15 mouse cellular contexts compared by ENCODE assay signal in genomic region chr15:96655514-96655913, GRCm38 (mm10). TPM values are rescaled to one million over a fixed set of nuclear protein-coding genes. Genes with fewer than 3 reads are reported as not detected.
DNase-seq lines count a peak whose midpoint lies in the region; ATAC-seq and TF ChIP-seq lines count a peak whose summit lies in the region.
"Had no signal": no experiment of that assay in that cellular context is flagged by ENCODE, and none has a peak within 500 bp of the region (broad histone marks: within the 10 kb centered on the region; RNA-seq: fewer than 3 reads in every experiment).

No protein-coding gene starts in this region.

- H3K36me3 ChIP-seq in heart, embryonic 16.5 days (ENCODE audit: control insufficient read depth, insufficient read depth), result no peaks in the 10 kb centered on the region
- H3K36me3 ChIP-seq in heart, embryonic 12.5 days, result no peaks in the 10 kb centered on the region
- no peaks in the 10 kb centered on the region for H3K36me3 ChIP-seq in liver, embryonic 15.5 days (replicated peaks)
- no peaks in the 10 kb centered on the region for H3K36me3 ChIP-seq in splenic B cell, adult 2 months (ENCODE audit: control insufficient read depth, insufficient read depth, low read length, poor library complexity, severe bottlenecking)
- no peaks in the 10 kb centered on the region for H3K36me3 ChIP-seq in stomach, postnatal 0 days (ENCODE audit: control insufficient read depth, insufficient read depth, low read length)
- H3K36me3 ChIP-seq: embryonic facial prominence, embryonic 15.5 days; neural tube, embryonic 15.5 days had no signal

- H3K4me3 ChIP-seq in heart, embryonic 16.5 days (ENCODE audit: low read length), result no peak overlapping the region
- no peak overlapping the region for H3K4me3 ChIP-seq in heart, embryonic 12.5 days
- H3K4me3 ChIP-seq in liver, embryonic 15.5 days (replicated peaks), result no peak overlapping the region
- H3K4me3 ChIP-seq in stomach, postnatal 0 days (ENCODE audit: low read depth, low read length), result no peak overlapping the region
- H3K4me3 ChIP-seq: embryonic facial prominence, embryonic 15.5 days; left cerebral cortex, adult 2 months; neural tube, embryonic 15.5 days had no signal

- no peak overlapping the region for H3K9ac ChIP-seq in heart, embryonic 16.5 days (ENCODE audit: low read length)
- no peak overlapping the region for H3K9ac ChIP-seq in heart, embryonic 12.5 days
- no peak overlapping the region for H3K9ac ChIP-seq in liver, embryonic 15.5 days
- no peak overlapping the region for H3K9ac ChIP-seq in stomach, postnatal 0 days (ENCODE audit: low read length)
- H3K9ac ChIP-seq: embryonic facial prominence, embryonic 15.5 days; neural tube, embryonic 15.5 days had no signal

- no peak for ATAC-seq in heart, embryonic 16.5 days (replicated peaks; ENCODE audit: extremely low read depth, insufficient read depth, low FRiP score)
- ATAC-seq in heart, embryonic 12.5 days (ENCODE audit: insufficient number of reproducible peaks, low FRiP score), result no peak
- ATAC-seq in CD4-positive, CD25-positive, alpha-beta regulatory T cell, adult 4 months, result peak; percentile 24
- ATAC-seq in liver, embryonic 15.5 days (ENCODE audit: insufficient read depth), result no peak
- ATAC-seq in stomach, postnatal 0 days (ENCODE audit: low FRiP score, low TSS enrichment), result no peak

- TF ChIP-seq EP300 in stomach, postnatal 0 days (optimal IDR thresholded peaks at IDR 0.05), result no peak

- no peaks in the 10 kb centered on the region for H3K27me3 ChIP-seq in heart, embryonic 16.5 days (ENCODE audit: control insufficient read depth, insufficient read depth, low read length)
- no peaks in the 10 kb centered on the region for H3K27me3 ChIP-seq in heart, embryonic 12.5 days (replicated peaks)
- peaks cover 8% of the 10 kb centered on the region; the same call in 1 of the 2 replicates for H3K27me3 ChIP-seq in liver, embryonic 15.5 days
- no peaks in the 10 kb centered on the region for H3K27me3 ChIP-seq in splenic B cell, adult 2 months (ENCODE audit: control insufficient read depth, insufficient read depth, low read length, poor library complexity, severe bottlenecking)
- H3K27me3 ChIP-seq in stomach, postnatal 0 days (ENCODE audit: control insufficient read depth, insufficient read depth, low read length), result no peaks in the 10 kb centered on the region
- H3K27me3 ChIP-seq: embryonic facial prominence, embryonic 15.5 days; neural tube, embryonic 15.5 days had no signal

- H3K4me2 ChIP-seq in heart, embryonic 16.5 days (ENCODE audit: low read depth, low read length), result peak overlapping the region; percentile 1; the same call in 1 of the 2 replicates
- H3K4me2 ChIP-seq in heart, embryonic 12.5 days, result no peak overlapping the region
- H3K4me2 ChIP-seq in liver, embryonic 15.5 days, result peak overlapping the region; percentile 49
- no peak overlapping the region for H3K4me2 ChIP-seq in stomach, postnatal 0 days (replicated peaks; ENCODE audit: low read depth)
- H3K4me2 ChIP-seq: embryonic facial prominence, embryonic 15.5 days; neural tube, embryonic 15.5 days had no signal

- no peak for TF ChIP-seq CTCF in stomach, postnatal 0 days (IDR thresholded peaks at IDR 0.05; ENCODE audit: low read depth)

- WGBS in heart, embryonic 16.5 days, result 81% methylated on average over 14 of the region's 14 CpGs
- 85% methylated on average over 14 of the region's 14 CpGs for WGBS in heart, embryonic 12.5 days
- 25% methylated on average over 14 of the region's 14 CpGs for WGBS in liver, embryonic 15.5 days (ENCODE audit: insufficient replicate concordance)
- 83% methylated on average over 14 of the region's 14 CpGs for WGBS in stomach, postnatal 0 days

- H3K27ac ChIP-seq in heart, embryonic 16.5 days (ENCODE audit: low read length), result peak overlapping the region; percentile 37; the same call in 1 of the 2 replicates
- H3K27ac ChIP-seq in heart, embryonic 12.5 days (ENCODE audit: poor library complexity, severe bottlenecking), result no peak overlapping the region
- peak overlapping the region; percentile 57 for H3K27ac ChIP-seq in liver, embryonic 15.5 days (replicated peaks)
- no peak overlapping the region for H3K27ac ChIP-seq in stomach, postnatal 0 days (replicated peaks)
- H3K27ac ChIP-seq: embryonic facial prominence, embryonic 15.5 days; left cerebral cortex, adult 2 months; neural tube, embryonic 15.5 days had no signal

- H3K9me3 ChIP-seq in heart, embryonic 16.5 days (replicated peaks; ENCODE audit: control insufficient read depth, low read length), result no peaks in the 10 kb centered on the region
- no peaks in the 10 kb centered on the region for H3K9me3 ChIP-seq in heart, embryonic 12.5 days (replicated peaks)
- H3K9me3 ChIP-seq in liver, embryonic 15.5 days (replicated peaks), result no peaks in the 10 kb centered on the region
- H3K9me3 ChIP-seq in stomach, postnatal 0 days (ENCODE audit: control insufficient read depth, low read length), result no peaks in the 10 kb centered on the region
- H3K9me3 ChIP-seq: embryonic facial prominence, embryonic 15.5 days; neural tube, embryonic 15.5 days had no signal

- peak; percentile 64 for DNase-seq in splenic B cell, adult 2 months (ENCODE audit: low read depth, low spot score)
- DNase-seq in gastrocnemius, postnatal 10 days, result no peak
- DNase-seq in embryo, embryonic 11 days, result no peak
- DNase-seq in stomach, postnatal 0 days (ENCODE audit: low spot score), result no peak
- DNase-seq: cerebellum, adult 9-11 months; heart, postnatal 14 days; kidney, adult 9 months; right cerebral cortex, postnatal 14 days had no signal

- H3K4me1 ChIP-seq in heart, embryonic 16.5 days (ENCODE audit: control insufficient read depth, insufficient read depth, low read length), result peaks cover 8% of the 10 kb centered on the region
- peaks cover 13% of the 10 kb centered on the region for H3K4me1 ChIP-seq in heart, embryonic 12.5 days (replicated peaks)
- peaks cover 19% of the 10 kb centered on the region for H3K4me1 ChIP-seq in liver, embryonic 15.5 days (replicated peaks)
- H3K4me1 ChIP-seq in stomach, postnatal 0 days (replicated peaks; ENCODE audit: control insufficient read depth, insufficient read depth), result no peaks in the 10 kb centered on the region
- H3K4me1 ChIP-seq: embryonic facial prominence, embryonic 15.5 days; neural tube, embryonic 15.5 days had no signal

RNA-seq across cellular contexts. Expression of gene Slc38a1, which starts 12.8 kb away (rescaled TPM):
- 70.7 and 71.2 TPM in 2 replicates for polyA plus RNA-seq in heart, embryonic 16.5 days (2015; fragmentation: Nextera tagmentation; extraction: Ambion mirVana)
- 93.0 and 99.8 TPM in 2 replicates for polyA plus RNA-seq in heart, embryonic 12.5 days (2016; fragmentation: Nextera tagmentation; extraction: Ambion mirVana)
- polyA plus RNA-seq in CD4-positive, CD25-positive, alpha-beta regulatory T cell, adult 4 months (2017; shearing (Covaris generic)), result 10 to 100 TPM; 65.0 to 80.7 TPM
- polyA plus RNA-seq in liver, embryonic 15.5 days (2015; fragmentation: Nextera tagmentation; extraction: Ambion mirVana), result 14.5 and 18.2 TPM in 2 replicates
- 1 to 10 TPM; 6.9 to 9.3 TPM for total RNA-seq in gastrocnemius, postnatal 10 days (2021)
- polyA plus RNA-seq in stomach, postnatal 0 days (2015; fragmentation: Nextera tagmentation; extraction: Ambion mirVana), result 34.4 and 38.5 TPM in 2 replicates

RNA-seq across cellular contexts. Expression of gene Slc38a2, which starts 44.0 kb away (rescaled TPM):
- polyA plus RNA-seq in heart, embryonic 16.5 days (2015; fragmentation: Nextera tagmentation; extraction: Ambion mirVana), result 178 and 190 TPM in 2 replicates
- 154 and 161 TPM in 2 replicates for polyA plus RNA-seq in heart, embryonic 12.5 days (2016; fragmentation: Nextera tagmentation; extraction: Ambion mirVana)
- polyA plus RNA-seq in CD4-positive, CD25-positive, alpha-beta regulatory T cell, adult 4 months (2017; shearing (Covaris generic)), result 10 to 100 TPM; 34.6 to 44.7 TPM
- 33.8 and 33.9 TPM in 2 replicates for polyA plus RNA-seq in liver, embryonic 15.5 days (2015; fragmentation: Nextera tagmentation; extraction: Ambion mirVana)
- total RNA-seq in gastrocnemius, postnatal 10 days (2021), result 10 to 100 TPM; 80.2 to 88.9 TPM
- polyA plus RNA-seq in stomach, postnatal 0 days (2015; fragmentation: Nextera tagmentation; extraction: Ambion mirVana), result 55.3 and 63.0 TPM in 2 replicates

Comparison
In these comparisons a context has a peak if more than half of its experiments do, and no peak if none do; other contexts are left out.
1. H3K27ac ChIP-seq: peak in heart, embryonic 16.5 days (single experiment) and liver, embryonic 15.5 days (single experiment); none in heart, embryonic 12.5 days (single experiment) and stomach, postnatal 0 days (single experiment).
2. H3K4me2 ChIP-seq: peak in heart, embryonic 16.5 days (single experiment) and liver, embryonic 15.5 days (single experiment); none in heart, embryonic 12.5 days (single experiment) and stomach, postnatal 0 days (single experiment).